Mouse (Mus musculus) embryonic facial prominence, embryonic 11.5 days (tissue): ENCODE results near the gene Mad2l1. TPM values are rescaled to one million over a fixed set of nuclear protein-coding genes. Genes with fewer than 3 reads are reported as not detected.

Experiments
- ATAC-seq: fragments of 200-750 bp; cut with Nextera tagmentation; replicated peaks from 2 replicates; pipeline ENCODE4 v1.8.0; 2017; ENCODE audit warnings: low read depth; ENCODE audit not compliant: insufficient number of reproducible peaks, low FRiP score, low TSS enrichment
- DNase-seq: peaks from one replicate; pipeline ENCODE4 v3.0.0-alpha.2; 2015; ENCODE audit warnings: low spot score
- H3K27ac ChIP-seq: fragments of 300-500 bp; sonication (generic); replicated peaks from 2 replicates; pipeline ENCODE4 v1.5.1; 2014; ENCODE audit warnings: mild to moderate bottlenecking, low read depth, low read length, control low read depth
- H3K27me3 ChIP-seq: fragments of 300-500 bp; sonication (generic); 2 replicates; pipeline ENCODE4 v1.6.1; 2014; ENCODE audit warnings: mild to moderate bottlenecking, low read length, moderate library complexity, mixed read lengths; ENCODE audit not compliant: control insufficient read depth, insufficient read depth
- H3K36me3 ChIP-seq: fragments of 300-500 bp; sonication (generic); replicated peaks from 2 replicates; pipeline ENCODE4 v1.6.1; 2014; ENCODE audit warnings: low read depth, mild to moderate bottlenecking, low read length, moderate library complexity, mixed read lengths; ENCODE audit not compliant: control insufficient read depth, insufficient read depth
- H3K4me1 ChIP-seq: fragments of 300-500 bp; sonication (generic); 2 replicates; pipeline ENCODE4 v1.6.1; 2014; ENCODE audit warnings: low read length, mixed read lengths; ENCODE audit not compliant: control insufficient read depth, insufficient read depth
- H3K4me2 ChIP-seq: fragments of 300-500 bp; sonication (generic); 2 replicates; pipeline ENCODE4 v1.6.1; 2014; ENCODE audit warnings: low read depth, mild to moderate bottlenecking, control low read depth, low read length, moderate library complexity
- H3K4me3 ChIP-seq: fragments of 300-500 bp; sonication (generic); 2 replicates; pipeline ENCODE4 v1.5.1; 2014; ENCODE audit warnings: low read depth, low read length, control low read depth
- H3K9ac ChIP-seq: fragments of 300-500 bp; sonication (generic); replicated peaks from 2 replicates; pipeline ENCODE4 v1.6.1; 2014; ENCODE audit warnings: mild to moderate bottlenecking, control low read depth, low read length
- H3K9me3 ChIP-seq: fragments of 300-500 bp; sonication (generic); replicated peaks from 2 replicates; pipeline ENCODE4 v1.6.1; 2016; ENCODE audit warnings: mild to moderate bottlenecking, low read length, inconsistent platforms, mixed read lengths; ENCODE audit not compliant: control insufficient read depth
- polyA plus RNA-seq: library from polyadenylated mRNA; unstranded; fragments of >200 nt; fragmentation: Nextera tagmentation; extraction: Ambion mirVana; gene quantifications from 2 replicates; pipeline ENCODE4 v1.2.1, GENCODE M21; 2014

The Mad2l1 gene
- polyA plus RNA-seq, 1 experiment from 2014 or later: 152 TPM

DNA sequence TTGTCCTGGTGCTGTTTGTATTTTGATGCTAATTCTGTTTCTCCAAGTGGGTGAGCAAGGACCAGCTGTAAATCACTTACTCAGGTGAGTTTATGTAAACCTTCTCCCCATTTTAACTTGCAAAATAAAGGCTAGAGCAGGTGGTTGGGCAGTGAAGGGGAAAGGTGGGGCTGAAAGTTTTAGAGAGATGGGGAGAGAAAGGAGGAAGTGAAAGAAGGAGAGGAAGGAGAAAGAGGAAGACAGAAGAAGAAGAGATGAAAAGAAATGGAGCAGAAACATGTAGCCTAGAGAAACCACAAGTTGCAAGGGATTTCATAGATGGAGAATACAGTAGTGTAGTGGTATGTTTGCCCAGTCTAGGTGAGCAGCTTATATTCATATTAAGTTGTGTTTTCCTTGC, 60.6 kb downstream of the Mad2l1 start:
- DNase-seq (no peak), ATAC-seq (no peak)
- Histone ChIP-seq H3K4me1 (no peaks in the 10 kb centered on the region), H3K9me3 (no peaks in the 10 kb centered on the region), H3K4me3 (no peak overlapping the region), H3K27me3 (no peaks in the 10 kb centered on the region), H3K4me2 (no peak overlapping the region), H3K36me3 (no peaks in the 10 kb centered on the region), H3K9ac (no peak overlapping the region), H3K27ac (no peak overlapping the region)

Other genes with a start within 250 kb of the Mad2l1 start
- gene Vmn1r32, start 24.7 kb downstream of the Mad2l1 start, polyA plus RNA-seq: 0.10 TPM in 1 of 2 replicates, not detected in the other
- not detected in 2 replicates for gene Vmn1r33, start 82.9 kb downstream of the Mad2l1 start, polyA plus RNA-seq
- gene Vmn1r34, start 108.5 kb downstream of the Mad2l1 start, polyA plus RNA-seq: not detected in 2 replicates
- not detected in 2 replicates for gene Vmn1r35, start 150.5 kb downstream of the Mad2l1 start, polyA plus RNA-seq
- gene Vmn1r36, start 183.8 kb downstream of the Mad2l1 start, polyA plus RNA-seq: not detected in 2 replicates
- gene Vmn1r37, start 194.0 kb downstream of the Mad2l1 start, polyA plus RNA-seq: not detected in 2 replicates
- gene Vmn1r38, start 247.2 kb downstream of the Mad2l1 start, polyA plus RNA-seq: not detected in 2 replicates